Mouse (Mus musculus): ENCODE results near the gene Pex14.

The Pex14 gene

DNA sequence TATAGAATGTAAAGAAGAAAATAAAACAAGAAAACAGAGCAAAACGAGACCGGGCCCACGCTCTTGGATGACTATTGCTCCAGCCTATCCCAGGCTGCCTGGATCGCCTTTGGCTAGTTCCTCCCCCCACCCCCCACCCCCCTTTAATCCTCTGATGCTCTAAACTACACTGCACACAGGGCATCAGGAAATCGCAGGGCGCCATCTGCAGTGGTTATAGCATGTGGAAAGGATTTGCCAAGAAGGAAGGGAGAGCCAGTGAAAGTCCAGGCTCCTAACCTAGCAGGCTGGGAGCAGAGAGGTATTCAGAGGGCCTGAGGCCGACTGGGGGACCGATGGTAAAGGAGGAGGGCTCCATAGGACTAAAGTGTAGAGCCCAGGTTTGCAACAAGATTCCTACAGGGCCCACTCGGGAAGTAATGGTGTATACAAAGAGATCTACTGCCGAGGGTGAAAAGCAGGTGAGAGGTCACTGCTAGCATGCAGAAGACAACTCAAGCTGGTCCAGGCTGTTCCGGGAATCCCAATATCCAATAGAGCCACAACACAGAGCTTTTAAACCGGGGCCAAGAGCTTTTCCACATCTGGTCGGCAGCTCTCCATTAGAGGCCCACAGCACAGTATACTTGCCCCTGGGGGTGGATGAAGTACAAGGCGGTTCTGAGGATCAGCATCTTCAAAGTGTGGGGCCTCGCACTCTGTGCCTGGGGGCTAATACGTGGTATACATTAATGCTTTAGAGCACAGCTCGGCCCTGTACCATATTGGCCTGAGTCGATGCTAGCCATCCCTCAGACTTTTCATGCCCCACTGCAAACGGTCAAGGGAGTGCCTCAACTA lies 114.8 kb downstream of the Pex14 start:
- DNase-seq (ENCODE audit: low spot score) = no peak

DNA sequence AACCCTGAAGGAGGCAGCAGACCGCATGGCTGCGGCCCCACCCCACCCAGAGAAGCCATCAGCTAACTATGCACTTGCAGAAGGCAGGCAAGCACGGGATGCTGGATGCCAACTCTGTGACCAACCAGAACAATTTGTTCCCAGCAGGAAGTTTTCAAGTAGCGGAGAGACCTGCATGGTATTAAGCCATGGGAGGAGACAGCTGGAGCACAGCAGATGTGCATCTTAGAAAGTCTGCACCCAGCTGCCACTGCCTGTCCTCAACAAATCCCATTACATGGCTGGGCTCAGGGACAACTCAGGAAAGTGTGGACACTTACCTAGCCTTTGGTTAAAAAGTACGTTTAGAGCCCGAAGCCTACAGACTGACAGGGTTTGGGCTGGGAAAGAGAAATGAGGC lies 117.4 kb downstream of the Pex14 start:
- no peak for DNase-seq (ENCODE audit: low spot score)

DNA sequence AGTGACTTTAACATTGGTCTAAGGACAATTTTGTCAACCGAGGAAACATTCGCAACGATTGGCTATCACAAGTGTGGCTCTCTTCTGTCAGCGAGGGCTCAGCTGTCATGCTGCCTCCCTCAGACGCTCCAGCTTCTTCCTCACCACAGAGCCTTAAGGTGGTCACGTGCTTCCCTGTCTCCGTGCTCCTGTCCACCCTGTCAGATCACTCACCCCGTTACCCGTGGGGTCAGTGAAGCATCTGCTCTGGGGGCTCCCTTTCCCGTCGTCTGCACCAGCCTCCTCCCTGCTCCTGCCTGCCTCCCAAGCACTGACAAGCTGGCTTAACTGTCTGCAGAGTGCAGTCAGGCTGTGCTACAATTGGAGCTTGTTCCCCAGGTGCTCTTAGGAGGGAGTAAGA lies 119.8 kb downstream of the Pex14 start:
- DNase-seq (ENCODE audit: low spot score) = no peak

DNA sequence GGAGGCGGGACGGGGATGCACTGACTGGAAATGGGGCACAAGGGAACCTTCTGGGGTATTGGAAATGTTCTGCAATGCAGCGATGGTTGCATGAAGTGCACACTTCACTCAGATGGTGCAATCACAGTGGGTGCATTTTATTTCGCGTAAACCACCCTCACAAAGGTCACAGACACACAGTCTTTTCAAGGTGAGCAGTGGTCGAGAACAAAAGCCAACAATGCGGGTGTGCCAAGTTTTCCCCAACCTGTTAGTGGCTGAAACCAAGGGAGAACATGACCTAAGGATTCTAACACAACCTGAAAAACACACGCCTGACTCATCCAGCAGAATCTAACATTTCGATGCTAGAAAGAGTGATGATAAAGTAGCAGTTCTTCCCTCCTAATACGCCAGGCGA lies 120.8 kb downstream of the Pex14 start:
- DNase-seq (ENCODE audit: low spot score) = no peak

DNA sequence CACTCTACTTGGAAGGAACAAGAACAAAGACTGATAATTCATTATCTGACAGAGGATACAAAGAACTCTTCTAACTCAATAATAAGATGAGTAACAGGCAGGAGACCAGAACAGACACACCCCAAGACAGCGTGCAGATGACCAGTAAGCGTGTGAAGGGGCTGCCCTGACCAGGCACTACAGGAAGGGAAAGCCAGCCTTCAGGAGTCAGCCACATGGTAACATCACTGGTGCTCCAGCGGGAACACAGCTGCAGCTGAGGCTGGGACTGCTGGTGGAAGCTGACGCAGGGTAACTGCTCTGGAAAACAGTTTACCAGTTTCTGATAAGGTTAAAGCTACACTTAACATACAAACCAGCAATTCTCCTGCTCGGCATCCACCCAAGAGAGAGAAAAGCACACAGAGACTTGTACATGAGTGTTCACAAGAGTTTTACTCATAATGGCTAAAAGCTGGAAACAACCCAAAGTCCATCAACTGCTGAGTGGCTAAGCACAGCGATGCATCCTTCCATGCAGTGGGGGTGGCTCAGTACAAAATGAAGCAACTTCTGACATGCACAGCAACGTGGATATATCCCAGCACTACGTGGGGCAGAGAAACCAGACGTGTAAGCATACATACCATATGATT lies 121.3 kb downstream of the Pex14 start:
- DNase-seq (ENCODE audit: low spot score) = no peak

DNA sequence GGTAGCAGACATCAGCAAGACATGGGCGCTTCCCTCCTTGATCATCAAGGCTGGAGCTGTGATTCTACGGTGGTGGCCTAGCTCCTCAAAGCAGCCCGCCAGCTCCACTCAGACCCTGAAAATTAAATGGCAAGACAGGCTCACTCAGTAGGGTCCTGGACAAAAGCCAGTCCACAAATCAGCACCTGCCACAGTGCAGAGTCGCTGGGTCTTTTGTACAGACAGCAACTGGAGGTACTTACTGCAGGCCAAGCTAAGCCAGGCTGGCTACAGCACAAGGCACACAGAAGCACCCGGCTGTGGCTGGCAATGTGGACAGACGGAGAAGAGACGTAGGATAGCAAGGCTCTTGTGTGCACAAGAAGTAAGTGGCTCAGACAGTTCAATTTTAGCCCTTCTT lies 124.8 kb downstream of the Pex14 start:
- DNase-seq (ENCODE audit: low spot score) = no peak

DNA sequence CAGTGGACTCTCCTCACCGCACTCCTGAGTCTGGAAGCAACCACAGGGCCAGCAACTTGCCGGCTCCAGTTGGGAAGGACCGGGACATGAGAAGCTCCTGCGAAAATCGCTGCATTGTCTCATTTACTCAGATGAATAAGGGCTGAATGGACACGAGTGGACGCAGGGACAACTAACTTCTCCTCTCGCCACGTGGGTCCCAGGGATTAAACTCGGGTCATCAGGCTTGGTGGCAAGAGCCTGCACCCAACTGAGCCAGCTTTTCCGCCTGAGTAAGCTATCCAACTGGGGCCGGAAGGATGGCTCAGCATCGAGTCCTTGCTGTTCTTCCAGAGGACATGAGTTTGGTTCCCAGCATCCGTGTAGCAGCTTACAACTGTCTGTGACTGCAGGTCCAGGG lies 126.3 kb downstream of the Pex14 start:
- no peak for DNase-seq (ENCODE audit: low spot score)

DNA sequence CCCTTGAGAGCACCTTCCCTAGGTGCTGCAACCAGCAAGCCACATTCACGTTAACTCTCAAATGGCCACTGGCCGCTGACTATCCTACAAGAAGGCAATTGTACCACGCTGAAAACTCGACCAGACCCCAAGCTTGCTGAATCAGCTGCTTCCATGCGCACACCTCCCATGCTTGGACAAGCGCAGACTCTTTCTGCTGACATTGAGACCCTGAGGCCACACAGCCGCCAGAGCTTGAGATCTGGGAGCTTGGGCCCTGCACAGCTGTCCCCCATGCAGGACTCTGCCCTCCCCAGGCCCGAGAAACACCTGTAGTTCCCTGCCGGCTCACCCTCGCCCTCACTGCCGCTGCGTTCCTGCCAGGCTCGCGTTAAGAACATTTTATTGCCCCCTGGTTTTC lies 127.0 kb downstream of the Pex14 start:
- no peak for DNase-seq (ENCODE audit: low spot score)

DNA sequence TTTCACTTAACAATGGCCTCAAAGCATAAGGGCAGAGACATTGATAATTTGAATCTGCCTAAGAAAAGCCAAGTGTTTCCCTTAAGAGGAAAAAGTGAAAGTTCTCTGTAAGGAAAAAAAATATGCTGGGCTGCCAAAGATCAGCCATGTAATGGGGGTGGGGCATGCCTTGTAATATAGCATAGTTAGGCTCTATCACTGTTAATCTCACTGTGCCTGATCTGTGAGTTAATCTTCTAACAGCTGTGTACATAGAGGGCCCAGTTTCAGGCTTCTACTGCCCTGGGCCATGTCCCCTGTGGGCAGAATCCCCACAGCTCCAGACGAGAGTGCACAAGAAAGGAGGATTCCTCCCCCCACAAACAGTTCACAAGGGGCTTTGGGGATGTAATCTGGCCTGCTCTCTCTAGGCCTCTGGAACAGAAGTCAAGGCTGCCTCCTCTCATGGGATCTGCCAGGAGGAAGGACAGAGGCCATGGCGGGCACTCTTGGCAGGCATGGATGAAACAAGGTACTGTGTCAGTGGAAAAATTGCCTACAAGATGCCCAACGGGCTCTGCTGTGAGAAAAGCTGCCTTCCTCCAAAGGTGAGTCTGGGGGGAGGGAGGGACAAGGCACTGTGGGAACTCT lies 127.9 kb downstream of the Pex14 start:
- DNase-seq (ENCODE audit: low spot score) = no peak

DNA sequence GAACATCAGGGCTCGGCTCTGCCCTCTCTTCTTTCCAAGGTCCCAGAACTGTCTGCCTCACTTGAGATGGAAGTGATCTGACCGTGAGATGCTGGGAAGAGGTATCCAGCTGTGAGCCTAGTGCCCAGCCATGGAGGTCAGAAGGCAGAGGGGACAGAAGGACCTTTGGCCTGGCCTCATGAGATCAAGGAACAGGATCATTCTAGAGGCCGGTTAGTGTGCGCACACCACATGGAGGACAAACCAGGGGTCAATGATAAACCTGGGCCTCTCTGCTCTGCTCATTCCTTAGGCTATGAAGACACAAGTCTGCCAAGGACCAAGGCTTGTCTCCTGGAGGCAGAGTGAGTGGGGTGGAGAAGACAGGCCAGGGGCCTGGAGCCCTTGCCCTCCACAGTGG lies 128.9 kb downstream of the Pex14 start:
- no peak for DNase-seq (ENCODE audit: low spot score)

DNA sequence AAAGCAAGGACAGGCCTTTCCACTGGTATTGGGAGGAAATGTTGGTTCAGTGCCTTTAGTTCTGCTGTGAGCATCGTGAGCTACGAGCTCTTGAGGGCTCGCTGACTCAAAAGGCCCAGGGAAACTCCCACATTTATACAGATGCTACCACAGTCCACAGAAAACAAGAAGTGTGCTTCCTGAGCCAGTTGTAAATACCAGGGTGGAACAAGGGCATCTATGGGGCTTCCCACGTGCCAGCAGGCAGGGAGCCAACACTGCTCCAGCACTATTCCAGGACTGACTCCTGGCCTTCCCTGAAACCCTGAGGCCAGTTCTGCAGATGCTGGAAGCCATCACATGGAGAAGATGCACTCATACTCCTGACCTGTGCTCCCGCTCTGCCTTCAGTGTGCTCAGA lies 130.1 kb downstream of the Pex14 start:
- DNase-seq (ENCODE audit: low spot score) = peak; percentile 69

DNA sequence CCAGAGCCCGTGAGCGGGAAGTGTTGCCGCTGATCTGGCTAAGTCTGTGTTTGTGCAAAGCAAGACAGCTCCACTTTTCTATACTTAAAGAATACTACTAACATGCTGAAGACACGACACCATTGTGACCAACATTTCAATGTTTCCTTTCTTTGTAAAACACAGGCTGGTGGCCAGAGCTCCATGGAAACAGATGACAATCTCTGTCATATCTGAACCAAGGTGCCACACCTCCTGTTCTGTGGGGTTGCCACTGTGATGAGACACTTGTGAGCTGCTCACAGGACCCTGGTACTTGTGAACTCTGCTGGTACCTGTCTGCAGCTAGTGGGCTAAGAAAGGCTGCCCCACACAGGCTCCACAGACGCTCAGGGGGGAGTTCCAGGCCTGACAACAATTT lies 130.8 kb downstream of the Pex14 start:
- DNase-seq (ENCODE audit: low spot score) = no peak

DNA sequence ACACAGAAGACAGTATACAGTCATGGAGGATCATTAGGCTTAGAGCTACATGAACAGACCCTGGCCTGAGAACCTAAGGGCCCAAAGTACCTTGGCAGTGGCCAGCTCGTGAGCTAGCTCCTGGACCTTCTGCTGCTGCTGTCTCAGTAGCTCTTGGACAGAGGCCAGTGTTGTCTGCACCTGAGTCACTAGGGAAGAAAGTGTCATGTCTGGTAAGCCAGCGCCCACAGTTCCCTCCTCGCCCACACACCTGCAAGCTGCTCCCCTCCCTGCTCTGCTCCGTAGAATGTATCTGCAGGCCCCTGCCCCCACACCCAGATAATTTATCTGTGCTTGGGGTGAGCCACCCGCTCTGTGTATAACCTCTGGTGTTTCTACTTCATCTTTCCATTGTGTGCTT lies 133.5 kb downstream of the Pex14 start:
- DNase-seq (ENCODE audit: low spot score) = no peak

DNA sequence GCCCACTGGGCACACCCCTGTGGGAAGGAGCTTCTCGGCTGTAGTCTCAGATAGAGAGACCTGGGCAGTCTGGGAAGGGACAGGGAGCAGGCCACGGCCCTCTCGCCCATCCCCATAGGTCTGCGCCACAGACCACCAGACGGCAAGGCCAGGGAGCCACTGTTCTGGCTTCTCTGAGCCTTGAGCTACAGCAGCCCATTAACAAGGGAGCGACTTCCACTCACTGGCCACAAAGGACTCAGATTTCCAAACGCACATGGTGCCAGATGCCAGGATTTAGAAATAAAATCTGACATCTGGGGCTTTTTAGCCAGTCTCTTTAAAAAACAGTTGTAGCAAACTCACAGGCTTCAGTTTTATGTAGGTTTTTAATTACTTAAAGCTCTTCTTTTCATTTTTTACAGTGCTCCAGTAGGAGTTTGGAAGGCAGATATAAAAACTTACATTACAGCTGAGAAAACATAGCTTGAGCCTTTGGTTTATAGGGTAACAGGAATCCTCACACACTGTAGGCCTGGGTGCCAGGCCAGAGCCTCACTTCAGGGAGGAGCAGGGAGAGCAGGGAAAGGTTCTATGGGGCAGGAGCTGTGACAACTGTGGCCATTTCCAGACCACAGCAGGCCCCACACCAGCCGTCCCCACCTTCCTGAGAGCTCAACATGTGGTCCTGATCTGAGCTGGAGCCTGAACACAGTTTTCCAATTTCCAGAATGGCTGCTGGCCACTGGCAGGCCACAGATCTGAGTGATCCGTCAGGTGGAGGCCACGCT lies 134.9 kb downstream of the Pex14 start:
- no peak for DNase-seq (ENCODE audit: low spot score)

DNA sequence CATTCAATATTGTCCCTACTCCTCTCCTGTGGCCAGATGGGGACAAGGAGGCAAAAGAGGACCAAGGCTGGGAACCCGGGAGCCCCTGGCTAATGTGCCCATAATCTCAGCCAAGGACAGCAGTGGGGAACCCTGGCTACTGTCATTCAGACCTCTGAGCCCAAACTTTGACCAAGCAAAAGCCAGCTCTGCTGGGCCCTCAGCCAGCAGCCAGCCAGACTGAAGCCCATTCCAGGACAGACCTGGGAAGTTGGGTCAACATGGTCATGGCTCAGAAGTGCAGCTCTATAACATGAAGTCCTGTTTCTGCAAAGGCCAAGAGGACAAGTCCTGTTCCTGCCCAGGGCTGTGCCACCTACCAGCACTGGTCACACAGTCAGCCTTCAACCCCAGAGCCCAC lies 137.6 kb downstream of the Pex14 start:
- no peak for DNase-seq (ENCODE audit: low spot score)

DNA sequence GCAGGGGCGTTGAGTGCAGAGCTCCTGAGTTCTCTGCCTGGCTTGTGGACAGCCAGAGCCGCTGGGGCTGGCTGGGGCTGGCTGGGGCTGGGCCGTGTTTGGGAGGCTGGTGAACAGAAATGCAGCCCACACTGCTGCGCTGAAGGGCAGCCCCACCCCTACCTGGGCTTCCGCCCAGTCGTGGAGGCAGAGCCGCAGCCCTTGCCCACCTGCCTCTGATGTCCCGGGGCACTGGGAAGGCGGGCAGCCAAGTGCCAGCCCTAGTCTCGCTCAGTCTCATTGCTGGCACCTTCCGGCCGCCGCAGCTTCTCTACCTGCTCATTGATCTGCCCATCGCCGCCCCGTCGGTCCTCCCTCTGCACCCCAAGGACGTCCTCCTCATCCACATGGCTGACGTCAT lies 138.6 kb downstream of the Pex14 start:
- no peak for DNase-seq (ENCODE audit: low spot score)

DNA sequence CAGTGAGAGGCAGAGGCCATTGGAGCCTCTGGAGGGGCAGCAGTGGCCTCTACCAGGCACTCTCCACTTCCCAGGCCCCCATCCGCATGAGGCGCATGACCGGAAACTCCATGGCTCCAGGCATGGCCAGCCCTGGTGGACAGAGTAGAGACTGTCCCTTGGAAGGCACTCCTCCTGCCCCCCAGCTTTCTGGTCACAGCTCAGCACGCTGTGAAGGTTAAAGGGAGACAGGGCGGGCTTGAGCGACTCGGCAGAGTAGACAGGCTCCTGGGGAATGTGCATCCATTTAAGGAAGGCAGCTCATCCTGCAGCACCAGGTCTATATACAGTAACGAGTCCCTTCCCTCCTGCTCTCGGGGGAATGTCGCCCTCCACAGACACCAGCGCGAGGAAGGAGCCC lies 139.7 kb downstream of the Pex14 start:
- no peak for DNase-seq (ENCODE audit: low spot score)

DNA sequence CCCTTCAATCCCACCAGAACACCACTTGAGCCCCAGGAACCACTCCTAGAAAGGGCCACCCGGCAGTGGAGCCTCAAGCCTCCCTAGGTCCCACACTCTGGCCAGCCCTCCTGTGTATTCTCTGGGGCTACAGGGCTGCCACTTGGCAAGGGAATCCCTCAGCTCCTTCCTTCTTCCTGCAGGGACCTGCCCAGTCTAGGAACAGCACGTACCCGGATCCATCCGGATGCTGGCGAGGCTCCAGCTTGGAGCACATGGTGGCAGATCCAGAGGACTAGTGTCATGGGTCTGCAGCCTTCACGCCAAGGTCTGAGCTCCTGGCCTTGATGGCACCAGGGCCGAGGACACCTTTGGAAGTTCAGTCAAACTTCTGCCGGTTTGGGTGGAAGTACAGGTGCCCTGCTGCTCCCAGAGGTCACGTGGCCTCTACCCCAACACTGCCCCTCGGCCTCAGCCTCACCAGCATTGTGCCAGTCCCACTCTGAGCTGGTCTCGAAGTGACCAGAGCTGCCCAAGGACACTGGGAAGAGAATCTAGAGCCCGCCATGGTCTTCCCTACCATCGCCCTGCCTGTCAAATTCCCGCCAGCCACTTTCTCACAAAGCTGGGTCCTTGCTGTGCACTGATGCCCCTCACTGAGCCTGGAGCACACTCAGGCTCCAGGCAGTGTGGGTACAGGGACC lies 144.4 kb downstream of the Pex14 start:
- peak; percentile 64 for DNase-seq (ENCODE audit: low spot score)

DNA sequence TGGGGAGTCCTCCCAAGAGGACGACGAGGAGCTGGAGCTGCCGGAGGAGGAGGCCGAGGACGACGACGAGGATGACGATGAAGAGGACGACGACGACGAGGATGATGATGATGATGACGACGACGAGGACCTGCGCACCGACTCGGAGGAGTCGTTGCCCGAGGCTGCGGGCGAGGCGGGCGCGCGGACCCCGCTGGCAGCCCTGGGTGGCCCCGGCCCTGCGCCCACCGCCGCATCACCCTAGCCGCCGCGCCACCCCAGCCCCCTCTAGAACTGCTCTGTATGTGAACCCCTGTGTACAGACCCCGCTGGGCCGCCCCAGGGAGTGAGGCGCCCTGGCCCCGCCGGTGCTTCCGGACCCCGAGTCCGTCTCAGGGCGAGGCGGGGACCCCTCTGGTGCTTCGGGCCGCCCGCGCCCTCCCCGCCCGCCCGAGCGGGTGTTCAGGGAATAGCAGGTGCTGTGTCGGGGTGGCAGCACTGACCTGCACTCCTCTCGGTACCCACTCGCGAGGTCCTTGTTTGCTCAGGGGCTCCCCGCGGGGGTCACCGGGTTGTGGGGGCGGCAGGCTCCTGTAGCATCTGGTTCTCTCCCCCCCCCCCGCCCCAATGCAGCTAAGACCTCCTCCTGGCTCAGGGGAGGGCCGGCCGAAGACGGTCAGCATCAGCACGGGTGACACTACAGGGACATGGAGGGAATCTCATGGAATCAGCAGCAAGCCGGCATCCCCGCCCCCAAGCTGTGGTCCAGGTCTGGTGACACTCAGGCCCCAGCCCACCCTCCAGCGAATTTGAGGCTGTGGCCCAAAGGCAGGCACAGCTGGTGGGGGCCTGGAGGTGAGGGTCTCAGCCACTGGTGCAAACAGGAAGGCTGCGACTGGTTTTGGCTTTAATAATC lies 147.1 kb downstream of the Pex14 start:
- DNase-seq (ENCODE audit: low spot score) = no peak

DNA sequence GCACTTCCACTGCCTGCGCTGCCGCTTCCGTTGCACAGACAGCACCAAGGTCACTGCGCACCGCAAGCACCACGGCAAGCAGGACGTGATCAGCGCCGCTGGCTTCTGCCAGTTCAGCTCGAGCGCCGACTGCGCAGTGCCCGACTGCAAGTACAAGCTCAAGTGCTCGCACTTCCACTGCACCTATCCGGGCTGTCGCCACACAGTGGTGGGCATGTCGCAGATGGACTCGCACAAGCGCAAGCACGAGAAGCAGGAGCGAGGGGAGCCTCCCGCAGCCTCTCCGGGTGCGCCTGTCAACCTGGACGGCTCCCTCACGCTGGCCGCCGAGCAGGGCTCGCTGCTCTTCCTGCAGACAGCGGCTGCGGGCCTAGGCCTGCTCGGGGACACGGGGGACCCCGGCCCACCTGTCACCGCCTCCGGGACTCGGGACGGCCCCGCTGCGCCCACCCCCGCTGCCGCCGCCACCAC lies 147.8 kb downstream of the Pex14 start:
- no peak for DNase-seq (ENCODE audit: low spot score)
